Mouse (Mus musculus) A20 (cell line): Measurements from ENCODE around the gene Gm20388.

Experiments used
- DNase-seq: peaks from one replicate; pipeline ENCODE4 v3.0.0-alpha.2; 2011; ENCODE audit warnings: low read depth, low spot score

The Gm20388 gene

GRCm38 (mm10) chr8:119915298-119915697 lies 4.7 kb downstream of the Gm20388 start:
- no peak for DNase-seq

GRCm38 (mm10) chr8:119916237-119916892 lies 5.7 kb downstream of the Gm20388 start:
- no peak for DNase-seq

DNA sequence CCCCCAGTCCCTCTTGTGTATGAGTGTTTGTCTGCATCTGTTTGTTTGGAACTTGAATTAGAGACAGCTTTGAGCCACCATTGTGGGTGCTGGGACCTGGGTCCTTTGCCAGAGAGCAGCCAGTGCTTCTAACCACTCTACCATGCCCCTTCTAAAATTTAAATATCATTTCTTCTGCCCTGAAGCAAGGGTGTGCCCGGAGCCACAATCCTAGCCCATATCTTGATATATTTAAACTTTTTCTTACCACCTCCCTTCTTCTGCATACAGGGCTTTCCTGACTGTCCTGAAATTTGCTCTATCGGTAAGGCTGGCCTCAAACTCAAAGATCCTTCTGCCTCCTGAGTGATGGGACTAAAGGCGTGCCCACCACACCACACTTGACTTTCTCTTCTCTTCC lies 6.8 kb downstream of the Gm20388 start:
- no peak for DNase-seq

DNA sequence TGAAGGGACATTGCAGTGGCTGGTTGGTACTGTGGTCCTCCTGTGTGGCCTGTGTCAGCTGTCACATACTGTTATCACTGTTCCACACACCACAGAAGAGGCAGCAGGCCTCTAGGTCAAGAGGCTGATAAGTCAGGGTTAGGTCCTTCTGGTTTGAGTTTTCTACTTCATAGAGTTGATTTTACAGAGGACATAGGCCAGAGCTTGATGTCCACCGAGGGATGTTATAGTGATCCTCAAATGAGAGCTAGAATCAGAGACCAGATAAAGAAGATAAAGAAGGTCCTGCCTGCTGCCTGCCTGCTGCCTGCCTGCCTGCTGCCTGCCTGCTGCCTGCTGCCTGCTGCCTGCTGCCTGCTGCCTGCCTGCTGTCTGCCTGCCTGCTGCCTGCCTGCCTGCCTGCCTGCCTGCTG lies 7.5 kb downstream of the Gm20388 start:
- no peak for DNase-seq

DNA sequence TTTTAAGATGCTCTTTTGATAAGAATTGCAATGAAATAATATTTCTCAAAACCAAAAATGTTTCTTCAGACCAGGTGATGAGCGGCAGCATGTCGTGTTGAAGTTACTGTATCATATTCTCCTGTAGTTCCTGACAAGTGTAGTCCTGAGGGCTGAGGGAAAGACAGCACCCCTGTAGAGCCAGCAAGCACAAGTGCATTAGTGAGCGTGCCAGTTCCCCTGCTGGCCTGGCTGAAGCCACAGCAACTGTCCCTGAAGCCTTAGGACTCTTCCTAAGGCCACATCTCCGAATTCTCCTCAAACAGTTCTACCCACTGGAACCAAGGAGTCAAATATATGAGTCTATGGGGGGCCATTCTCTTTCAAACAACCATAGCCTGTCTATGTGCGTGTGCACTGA lies 12.6 kb downstream of the Gm20388 start:
- DNase-seq = no peak

GRCm38 (mm10) chr8:119925428-119925827 lies 14.8 kb downstream of the Gm20388 start:
- DNase-seq = no peak

GRCm38 (mm10) chr8:119926474-119926873 lies 15.8 kb downstream of the Gm20388 start:
- peak; percentile 71 for DNase-seq

DNA sequence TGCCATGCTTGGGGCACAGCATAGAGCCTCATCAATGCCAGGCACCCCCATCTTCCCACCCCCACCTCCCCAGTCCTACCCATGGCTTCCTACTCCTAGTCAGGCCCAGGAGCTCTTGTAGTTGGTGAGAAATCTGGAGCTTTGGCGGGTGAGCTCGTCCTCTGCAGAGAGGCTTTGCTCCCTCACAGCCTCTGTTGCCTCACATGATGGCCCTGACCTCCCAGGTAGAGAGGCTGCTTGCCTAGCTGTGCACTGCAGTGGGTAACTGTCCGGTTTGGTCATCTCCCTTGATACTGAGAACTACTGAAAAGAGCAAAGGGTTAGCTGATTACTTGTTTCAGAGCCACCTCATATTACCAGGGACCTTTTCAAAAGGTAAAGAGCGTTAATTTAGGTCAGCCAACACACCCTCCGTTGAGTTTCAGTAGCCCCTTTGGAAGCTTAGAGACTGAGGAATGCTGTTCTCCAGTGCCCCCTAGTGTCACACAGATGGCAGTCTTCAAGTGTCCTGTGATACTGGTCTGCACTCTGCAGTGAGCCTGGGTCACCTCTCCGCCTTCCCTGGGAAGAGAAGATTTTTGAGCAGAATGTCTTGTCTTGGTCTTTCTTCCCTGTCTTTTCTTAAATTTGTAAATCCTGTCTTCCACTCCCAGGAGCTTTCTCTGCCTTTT lies 16.9 kb downstream of the Gm20388 start:
- DNase-seq = peak; percentile 41

DNA sequence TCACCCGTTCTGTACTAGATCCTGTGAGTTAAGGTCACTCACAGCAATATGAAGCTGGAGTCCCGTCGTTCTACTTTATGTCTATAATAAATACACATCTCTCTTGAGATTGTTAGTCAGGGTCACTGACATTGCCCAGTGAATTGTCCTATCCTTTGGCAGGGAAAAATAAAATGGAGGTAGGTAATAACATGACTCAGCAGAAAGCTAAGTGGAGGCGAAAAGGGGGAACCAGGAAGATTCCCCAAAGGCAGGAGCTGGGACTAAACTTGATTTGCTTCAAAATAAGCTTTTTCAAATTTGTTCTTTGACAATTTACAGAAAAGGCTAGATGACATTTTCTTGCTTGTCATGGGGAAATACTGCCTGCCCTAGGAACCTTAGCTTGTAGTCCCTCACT lies 20.7 kb downstream of the Gm20388 start:
- DNase-seq = no peak

GRCm38 (mm10) chr8:119933681-119934080 lies 23.0 kb downstream of the Gm20388 start:
- DNase-seq = no peak

DNA sequence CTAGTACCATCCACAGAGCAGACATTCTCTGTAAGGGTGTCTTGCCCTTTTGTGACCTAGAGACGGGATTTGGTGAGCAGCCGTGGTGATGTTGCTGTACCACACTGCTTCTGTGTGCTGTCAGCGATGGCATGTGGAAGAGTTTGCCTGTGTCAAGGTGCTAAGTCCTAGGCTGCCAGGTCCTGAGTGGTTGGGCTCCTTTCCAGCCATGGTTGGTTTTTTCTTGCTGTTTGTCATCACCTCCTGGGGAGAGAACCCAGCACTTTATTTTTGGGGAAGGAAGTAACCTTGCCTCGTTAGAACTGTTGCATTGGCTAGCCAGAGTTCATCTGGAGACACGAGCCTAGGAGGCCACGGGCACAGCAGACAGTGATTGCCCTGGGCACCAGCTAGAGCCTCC lies 24.9 kb downstream of the Gm20388 start:
- no peak for DNase-seq

GRCm38 (mm10) chr8:119938481-119938880 lies 27.8 kb downstream of the Gm20388 start:
- DNase-seq = no peak

DNA sequence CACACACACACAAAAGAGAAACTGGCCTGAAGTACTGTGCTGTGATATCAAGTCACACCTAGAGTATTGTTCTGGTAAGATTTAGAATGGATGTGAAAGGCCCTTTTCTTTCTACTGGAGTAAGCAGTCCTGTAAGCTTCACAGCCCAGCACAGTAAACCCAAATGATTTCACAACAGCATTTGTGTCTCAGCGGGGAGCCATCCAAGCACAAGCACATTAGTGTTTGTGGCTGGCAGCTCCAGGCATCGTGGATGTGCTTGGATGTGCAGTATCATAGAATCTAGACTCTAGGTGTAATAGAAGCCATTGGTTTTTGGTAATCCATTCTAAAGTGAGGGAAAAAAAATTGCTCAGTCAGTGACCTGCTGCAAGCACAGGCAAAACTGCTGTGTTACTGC lies 28.7 kb downstream of the Gm20388 start:
- DNase-seq = no peak

- no peak for DNase-seq
Observed at GRCm38 (mm10) chr8:119941471-119941870, 30.8 kb downstream of the Gm20388 start.

GRCm38 (mm10) chr8:119943616-119944015 lies 33.0 kb downstream of the Gm20388 start:
- DNase-seq = no peak

DNA sequence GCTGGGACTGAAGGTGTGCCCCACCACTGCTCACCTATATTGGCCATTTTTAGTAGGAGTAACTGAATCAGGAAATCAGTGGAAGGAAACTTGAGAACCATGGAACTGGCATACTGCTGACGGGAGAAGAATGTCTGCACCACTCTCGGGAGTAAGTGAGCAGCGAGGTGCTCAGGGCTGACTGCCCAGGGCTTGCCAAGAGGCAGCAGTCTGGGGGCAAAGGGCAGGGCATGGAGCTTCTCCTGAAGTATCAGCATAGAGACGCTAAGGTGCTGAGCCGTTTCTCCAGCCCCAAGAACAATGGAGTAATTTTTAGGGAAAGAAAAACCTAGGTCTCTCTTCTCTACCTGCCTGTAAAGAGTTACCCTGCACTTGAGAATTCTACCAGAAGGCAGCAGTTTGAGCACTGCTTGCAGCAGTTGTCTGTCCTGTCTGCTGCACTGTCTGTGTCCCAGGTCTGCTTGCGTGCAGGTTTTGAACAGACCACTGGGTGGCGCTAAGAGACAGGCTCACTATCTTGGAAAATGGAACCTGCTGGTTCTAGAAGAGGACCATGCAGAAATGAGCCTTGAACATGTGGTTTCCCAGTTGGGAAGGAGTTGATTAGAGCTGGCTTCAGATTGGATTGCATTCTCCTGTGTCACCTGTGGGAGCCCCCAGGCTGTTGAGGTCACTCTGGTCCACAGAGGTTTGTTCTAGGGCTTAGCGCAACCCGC lies 33.6 kb downstream of the Gm20388 start:
- DNase-seq = peak; percentile 67

DNA sequence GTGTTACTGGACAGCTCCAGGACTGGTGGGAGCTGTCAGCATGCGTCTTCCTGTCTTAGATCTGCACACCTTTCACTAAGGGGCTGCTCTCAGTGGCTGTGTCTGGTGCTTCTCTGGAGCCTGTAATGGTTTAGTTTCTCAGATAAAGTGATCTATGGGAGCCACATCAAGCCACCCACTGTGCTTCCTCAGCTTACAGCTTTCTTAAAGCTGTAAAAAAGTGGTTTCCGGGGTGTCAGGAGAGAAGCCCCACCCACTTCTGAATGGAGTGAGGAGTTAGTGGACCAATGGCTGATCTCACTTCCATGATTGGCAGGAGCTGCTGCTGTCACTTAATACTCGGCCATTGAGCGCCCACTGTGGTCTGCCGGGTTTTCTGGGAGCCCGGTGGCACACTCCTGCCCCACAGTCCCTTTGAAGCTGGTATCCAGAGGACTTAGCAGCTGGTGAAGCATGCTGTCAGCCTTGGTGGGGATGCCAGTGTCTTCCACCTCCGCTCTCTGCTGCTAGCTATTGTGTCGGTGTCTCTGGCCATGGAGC lies 35.8 kb downstream of the Gm20388 start:
- peak; percentile 53 for DNase-seq

DNA sequence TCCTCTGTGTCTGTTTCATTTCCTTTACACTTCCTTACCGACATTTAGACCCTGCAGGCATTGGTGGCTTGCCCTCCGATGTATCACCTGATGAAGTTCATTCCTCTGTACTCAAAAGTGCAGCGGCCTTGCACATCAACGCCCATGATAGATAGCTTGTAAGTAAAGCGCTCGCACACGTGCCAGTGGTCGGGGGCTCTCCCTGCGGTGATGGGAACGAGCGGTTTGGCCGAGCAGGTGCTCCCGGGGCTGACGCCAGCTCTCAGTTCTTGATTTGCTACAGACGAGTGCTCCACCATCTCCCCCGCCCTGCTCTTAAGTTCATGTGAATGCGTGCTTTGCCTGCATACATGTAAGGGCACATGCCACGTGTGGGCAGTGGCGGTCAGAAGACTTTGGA lies 37.0 kb downstream of the Gm20388 start:
- peak; percentile 93 for DNase-seq

- DNase-seq = no peak
Observed at GRCm38 (mm10) chr8:119948340-119948739, 37.7 kb downstream of the Gm20388 start.

- DNase-seq = no peak
Observed at GRCm38 (mm10) chr8:119952282-119952681, 41.6 kb downstream of the Gm20388 start.

GRCm38 (mm10) chr8:119952747-119953146 lies 42.1 kb downstream of the Gm20388 start:
- DNase-seq = no peak

DNA sequence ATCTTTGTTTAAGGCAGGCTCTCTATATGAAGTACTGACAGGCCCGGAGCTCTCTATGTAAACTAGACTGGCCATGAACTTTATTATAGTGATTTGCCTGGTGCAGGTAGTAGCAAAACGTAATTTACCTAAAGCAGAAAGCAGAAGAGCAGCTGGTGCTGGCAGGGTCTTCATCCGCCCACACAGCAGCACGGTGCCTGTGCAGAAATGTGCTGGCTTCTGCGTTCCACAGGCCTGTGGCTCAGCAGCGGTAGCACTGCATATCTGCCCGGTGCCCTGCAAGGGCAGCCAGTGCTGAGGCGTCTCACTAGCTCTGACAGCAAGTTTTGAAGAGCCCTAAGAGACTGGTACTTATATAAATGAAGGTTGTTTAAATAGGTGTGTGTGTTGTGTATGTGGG lies 44.7 kb downstream of the Gm20388 start:
- DNase-seq = no peak

GRCm38 (mm10) chr8:119958076-119958475 lies 47.4 kb downstream of the Gm20388 start:
- no peak for DNase-seq
